Mouse (Mus musculus): ENCODE measurements at regions not wholly inside any gene's neighbourhood (a gene's known extent, or its start where the extent isn't known, plus 50 kb on each side); places are given as distances from the start of the nearest gene placed in this dataset.

DNA sequence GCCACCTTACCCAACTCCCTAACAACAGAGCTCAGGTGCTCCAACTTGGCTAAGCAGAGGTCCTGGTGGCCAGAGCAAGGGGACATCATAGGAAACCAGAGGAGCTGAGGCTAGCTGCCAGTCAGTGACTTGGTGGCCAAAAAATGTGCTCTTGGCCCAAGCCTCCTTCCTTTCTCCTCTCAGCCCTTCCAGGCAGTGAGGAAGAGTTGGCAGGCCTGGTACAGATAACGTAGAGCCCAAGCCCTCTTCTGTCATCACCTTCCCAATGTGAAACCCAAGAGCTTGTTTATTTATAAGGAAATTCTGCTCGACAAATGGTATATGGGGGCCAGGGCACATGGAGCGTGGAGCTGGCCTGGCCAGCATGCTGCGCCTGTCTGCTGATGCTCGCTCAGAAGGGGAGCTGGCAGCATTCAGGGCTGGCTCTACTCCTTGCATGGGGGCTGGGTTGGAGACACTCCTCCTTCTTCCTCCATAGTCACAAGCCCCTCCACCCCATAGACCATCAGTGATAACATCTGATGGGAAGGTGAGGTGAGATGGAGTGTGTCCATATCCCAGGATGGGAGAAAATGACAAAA, 156.1 kb downstream of the Fgf18 start:
- intact Hi-C loops (cut with DNase I) = no loop called here
- DNase-seq = peak; percentile 24 to 37

DNA sequence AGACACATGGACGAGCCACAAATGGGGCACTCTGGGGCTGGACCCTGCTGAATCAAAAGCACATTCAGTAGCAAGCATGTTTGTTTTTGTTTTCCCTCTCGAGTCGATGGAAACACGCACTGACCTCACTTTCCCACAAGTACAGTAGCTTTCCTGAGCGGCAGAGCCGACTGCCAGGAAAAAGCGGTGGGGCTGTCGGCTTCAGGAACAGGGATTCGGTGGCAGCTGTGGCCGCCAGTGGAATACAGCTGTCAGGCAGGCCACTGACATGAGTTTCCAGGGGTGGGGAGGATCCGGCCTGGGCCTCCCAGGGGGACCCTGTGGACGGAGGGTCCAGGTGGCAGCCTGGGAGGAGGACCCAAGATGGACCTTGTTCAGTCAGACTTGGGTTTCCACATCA, 157.0 kb downstream of the Fgf18 start:
- DNase-seq = peak; percentile 40 to 46
- intact Hi-C loops (cut with DNase I) = no loop called here

DNA sequence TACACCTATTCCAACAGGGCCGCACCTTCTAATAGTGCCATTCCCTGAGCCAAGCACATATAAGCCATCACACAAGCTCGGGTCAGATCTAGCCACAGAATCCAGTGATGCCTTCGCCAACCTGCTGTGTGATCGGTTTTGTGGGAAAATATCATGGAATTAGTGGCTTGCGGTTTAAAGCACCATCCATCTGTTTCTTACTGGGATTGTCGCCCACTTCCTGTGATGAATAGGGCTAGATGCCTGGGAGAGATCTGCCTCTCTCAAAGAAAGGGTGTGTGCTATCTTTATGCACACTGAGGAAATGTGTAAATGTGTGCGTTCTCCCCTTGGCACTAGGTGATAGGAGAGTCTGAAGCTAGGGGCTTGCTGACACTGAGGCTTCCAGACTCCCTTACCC, 154.5 kb upstream of the Smim23 start:
- intact Hi-C loops (cut with DNase I) = no loop called here
- DNase-seq = no peak

DNA sequence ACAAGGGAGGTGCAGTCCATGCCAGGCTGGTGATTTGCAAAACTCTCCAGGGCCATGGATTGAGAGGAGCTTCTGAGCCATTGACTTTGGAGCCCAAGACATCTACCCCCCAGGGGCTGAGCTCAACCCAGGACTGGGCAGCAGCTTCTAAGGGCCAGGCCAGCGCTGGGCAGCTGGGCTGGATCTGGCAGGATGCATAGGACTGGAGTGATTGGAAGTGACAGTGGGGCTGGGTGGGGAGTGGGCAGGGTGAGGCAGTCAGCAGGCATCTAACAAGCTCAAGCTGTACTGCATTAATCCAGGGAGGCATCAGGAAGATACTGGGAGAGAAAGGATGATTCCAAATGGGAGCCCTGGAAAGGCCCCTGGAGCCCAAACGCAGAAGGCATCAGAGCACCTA, 152.2 kb upstream of the Smim23 start:
- no peak for DNase-seq

DNA sequence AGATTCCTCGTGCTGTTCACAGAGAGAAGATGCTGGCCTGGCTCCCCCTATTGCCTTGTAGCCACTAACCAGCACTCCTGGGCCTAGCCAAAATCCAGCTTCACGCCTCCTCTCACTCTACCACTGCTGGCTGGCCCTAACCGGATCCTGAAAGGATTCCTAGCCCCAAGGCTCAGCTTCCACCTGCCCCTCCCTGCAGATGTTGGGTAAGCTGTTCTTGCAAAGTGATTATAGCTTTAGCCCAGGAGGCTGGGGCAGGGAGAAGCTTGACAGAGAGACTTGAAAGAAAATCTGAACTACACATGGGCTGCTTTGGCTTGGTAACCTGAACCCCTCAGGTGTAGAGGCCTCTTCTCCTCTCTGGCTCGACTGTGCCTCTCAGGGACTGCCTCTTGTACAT, 149.0 kb upstream of the Smim23 start:
- DNase-seq = no peak
- intact Hi-C loops (cut with DNase I) = no loop called here

More for the DNA sequence above, 152.2 kb upstream of the Smim23 start:
- intact Hi-C loops (cut with DNase I) = no loop called here

DNA sequence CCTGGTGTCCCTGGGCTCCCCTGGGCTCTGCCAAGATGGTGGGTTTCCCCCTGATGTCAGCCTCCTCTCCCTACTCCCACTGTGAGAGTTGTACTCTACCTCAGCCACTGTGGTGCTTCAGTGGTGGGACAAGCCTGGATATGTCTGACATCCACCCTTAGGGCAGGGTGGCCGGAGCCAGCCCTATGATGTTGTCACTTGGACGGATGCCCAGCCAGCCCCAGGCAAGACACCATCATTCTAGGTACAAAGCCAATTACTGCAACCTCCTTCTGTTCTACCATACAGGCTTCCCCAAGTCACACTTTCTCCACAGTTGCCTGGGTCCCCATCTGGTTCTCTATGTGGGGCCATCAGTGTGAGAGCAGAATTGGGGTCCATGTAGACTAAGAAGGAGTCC, 141.0 kb upstream of the Smim23 start:
- intact Hi-C loops (cut with DNase I) = loop anchor here (5.0 kb wide), 1 partner anchor 132 kb away; no protein-coding TSS in a partner anchor
- DNase-seq = no peak

DNA sequence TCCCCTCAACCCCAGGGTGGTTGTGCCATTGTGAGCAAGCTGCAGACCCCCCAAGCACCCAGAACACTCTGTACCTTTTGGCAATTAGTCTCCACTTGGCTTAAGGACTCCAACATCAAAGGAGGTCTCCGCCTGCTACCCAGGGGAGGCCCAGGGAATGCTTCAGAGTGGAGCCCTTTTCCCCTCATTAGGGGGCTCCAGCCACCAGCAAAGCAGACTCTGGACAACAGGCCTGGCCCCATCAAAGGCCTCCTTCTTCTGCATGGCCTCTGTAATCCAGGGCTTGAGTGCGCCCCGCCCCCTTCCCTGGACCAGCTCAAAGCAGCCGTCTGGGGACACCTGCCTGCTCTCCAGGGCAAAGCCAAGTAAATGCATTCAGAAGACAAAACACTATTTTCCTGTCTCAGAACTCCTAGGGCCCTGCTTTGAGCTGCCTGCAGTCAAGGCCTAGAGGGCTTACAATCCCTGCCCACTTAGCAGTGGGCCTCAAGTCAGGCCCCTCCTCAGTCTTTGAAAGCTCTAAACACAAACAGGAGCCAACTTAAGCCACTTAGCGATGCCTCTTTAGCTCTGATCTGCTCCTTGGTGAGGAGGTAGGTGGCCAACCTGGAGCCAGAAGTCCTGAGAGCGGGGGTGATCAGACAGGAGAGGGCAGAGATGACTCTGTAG, 139.4 kb upstream of the Smim23 start:
- no peak for DNase-seq
- intact Hi-C loops (cut with DNase I) = no loop called here

DNA sequence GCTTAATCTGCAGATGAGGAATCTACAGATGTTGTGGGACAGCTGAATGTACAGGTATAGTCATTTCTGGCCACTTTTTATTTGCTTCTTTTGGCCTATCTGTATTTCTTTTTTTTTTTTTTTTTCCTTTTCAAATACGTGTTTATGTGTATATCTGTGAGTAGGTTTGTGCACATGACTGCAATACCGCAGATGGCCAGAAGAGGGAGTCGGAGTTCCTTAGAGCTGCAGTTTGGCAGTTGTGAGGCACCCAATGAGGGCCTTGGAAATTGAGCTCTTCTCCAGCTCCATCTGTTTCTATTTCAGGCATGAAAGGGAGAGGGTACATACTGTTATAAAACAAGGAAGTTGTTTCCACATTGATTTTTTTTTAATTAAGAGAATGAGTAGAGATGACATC, 137.2 kb upstream of the Smim23 start:
- intact Hi-C loops (cut with DNase I) = no loop called here
- DNase-seq = peak in 1 of 2 experiments; percentile 26

DNA sequence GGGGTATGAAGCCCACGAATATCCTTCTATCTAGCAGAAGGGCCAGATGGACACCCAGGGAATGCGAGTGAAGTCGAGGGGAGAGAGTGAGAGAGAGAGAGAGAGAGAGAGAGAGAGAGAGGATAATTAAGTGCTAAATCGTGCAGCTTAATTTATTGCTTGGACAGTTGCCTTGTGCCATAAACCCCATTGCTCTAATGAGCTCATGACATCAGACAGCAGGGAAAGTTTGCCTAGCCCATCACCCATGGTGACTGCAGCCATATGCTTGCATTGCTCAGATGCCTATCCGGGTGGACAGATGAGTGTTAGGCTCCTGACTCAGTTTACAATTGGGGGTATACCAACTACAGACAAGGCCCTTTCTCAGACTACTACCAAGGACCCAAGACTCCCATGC, 134.6 kb upstream of the Smim23 start:
- intact Hi-C loops (cut with DNase I) = loop anchor here (5.0 kb wide), 2 partner anchors 188 to 332 kb away; partner anchors contain the start of gene Fgf18
- DNase-seq = no peak

DNA sequence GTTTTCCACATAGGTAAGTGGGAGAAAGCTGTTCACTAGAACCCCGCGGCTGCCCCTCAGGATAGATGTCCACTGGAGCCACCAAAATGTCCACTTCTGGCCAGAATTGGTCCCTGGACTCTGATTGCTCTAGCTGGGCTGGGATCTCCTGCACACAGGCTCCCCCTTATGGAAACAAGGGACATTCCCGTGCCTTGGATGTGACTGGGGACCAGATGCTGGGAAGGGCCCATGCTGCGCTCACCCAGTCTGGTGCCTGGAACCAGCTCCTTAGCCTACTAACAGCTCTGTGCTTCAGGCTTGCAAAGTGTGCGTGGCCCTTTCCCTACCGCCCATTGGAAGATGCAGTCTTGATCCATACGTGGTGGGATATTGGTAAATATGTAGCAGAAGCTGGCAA, 132.6 kb upstream of the Smim23 start:
- peak; percentile 65 to 71 for DNase-seq
- intact Hi-C loops (cut with DNase I) = loop anchor here (1.0 to 5.0 kb wide), 4 partner anchors 151 to 330 kb away; partner anchors contain the start of gene Fgf18

DNA sequence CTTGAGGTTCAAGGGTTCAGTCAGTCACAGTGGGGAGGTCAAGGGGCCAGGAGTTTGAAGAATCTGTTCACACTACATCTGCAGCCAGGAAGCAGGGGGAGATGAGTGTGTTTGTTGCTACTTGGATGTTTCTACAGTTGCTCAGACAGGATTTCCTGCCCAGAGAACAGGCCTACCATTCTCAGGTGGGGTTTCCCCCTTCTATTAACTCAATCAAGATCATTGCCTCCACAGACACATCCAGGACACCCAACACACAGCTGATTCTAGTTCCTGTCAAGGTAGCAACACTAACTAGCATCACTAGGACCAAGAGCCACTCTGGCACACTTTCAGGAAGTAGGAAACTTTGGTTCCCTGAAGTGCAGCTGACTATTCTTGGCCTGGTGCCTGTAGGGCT, 127.9 kb upstream of the Smim23 start:
- no peak for DNase-seq
- intact Hi-C loops (cut with DNase I) = no loop called here

DNA sequence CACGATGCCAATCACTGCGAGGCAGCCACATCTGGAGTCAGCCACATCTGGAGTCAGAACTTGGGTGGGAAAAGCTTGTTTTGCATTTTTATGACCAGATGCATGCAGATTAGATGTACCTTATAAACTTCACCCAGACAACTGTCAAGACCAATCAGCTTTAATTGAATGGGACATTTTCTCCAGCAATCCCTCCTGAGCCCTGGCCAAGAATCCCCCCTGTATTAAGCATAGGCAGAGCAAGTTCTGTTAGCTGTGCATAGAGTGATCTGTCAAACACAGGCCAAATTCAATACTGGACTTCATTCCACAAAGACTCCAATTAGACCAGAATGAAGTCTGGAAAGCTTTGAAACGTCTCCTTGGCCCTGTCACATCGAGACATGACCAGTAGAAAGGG, 123.7 kb upstream of the Smim23 start:
- no peak for DNase-seq
- intact Hi-C loops (cut with DNase I) = loop anchor here (5.0 kb wide), 1 partner anchor 236 kb away; no protein-coding TSS in a partner anchor

DNA sequence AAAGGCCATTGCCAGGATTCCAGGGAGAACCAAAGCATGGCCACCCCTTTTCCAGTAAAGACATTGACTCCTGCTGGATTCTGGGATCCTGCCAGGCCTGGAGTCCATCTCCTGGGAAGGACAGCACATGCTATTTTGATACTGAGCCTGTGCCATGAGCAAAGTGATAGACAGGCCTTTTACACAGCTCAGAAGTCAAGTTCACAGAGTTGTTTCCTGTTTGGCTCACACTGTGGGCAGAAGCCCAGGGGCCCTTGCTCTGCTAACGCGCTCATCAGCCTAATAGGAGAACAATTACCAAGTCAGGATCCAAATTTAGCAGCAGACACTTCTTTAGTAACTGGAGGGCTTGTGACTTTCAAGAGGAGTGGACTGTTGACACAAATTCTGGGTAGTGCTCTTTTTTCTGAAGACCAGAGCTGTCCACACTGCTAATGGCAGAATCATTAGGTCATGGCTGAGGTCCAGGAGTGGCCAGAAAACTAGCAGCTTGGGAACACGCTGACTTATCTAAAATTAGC, 122.1 kb upstream of the Smim23 start:
- DNase-seq = peak; percentile 82 to 90
- intact Hi-C loops (cut with DNase I) = loop anchor here (5.0 kb wide), 1 partner anchor 234 kb away; no protein-coding TSS in a partner anchor

DNA sequence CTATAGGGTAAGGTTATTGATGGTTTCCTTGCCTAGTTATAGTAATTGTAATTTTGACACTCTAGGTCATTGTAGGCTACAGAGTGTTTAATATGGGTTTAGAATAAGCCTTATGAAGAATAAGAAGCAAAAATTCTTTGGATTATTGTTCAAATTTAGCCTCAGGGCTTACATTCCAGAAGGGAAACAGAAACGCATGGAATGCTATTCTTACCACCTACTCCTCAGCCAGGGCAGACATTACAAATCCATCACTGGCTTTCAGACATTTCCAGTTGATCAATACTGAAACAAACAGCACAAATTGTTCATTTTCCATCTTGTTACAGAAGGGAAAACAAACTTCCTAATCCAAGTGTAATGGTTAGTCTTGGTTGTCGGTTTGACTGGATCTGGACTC, 120.7 kb upstream of the Smim23 start:
- intact Hi-C loops (cut with DNase I) = loop anchor here (5.0 kb wide), 1 partner anchor 233 kb away; no protein-coding TSS in a partner anchor
- DNase-seq = no peak

DNA sequence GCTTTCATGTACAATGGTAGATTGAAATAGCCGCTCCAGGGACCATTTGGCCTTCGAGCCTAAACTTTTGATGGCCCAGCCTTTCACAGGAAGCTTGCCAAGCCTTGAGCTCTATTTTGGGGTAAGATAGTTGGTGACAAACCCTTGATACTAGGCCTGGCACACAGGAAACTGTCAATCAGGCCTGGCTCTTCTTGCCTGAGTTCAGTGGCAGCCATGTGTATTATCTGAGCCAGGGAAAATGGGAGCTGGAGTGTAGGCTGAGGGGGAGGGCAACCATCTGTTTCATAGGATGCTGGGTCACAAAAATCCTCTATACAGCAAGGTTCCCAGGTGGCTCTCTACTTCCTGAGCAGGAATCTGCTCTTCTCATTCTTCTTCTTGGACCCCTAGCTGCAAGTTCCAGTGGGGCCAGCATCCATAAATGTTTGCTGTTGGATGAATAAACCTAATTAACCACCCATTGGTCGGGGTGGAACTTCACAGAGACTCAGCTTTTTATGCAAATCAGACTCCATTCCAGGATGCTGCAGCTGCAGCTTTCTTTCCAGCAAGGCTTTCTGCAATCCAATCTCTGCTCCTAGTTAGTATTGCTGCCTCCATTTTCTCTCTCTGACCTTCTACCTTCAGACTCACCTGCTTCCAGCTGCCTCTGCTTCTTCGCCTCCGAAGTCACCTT, 117.1 kb upstream of the Smim23 start:
- intact Hi-C loops (cut with DNase I) = no loop called here
- peak; percentile 73 to 80 for DNase-seq

DNA sequence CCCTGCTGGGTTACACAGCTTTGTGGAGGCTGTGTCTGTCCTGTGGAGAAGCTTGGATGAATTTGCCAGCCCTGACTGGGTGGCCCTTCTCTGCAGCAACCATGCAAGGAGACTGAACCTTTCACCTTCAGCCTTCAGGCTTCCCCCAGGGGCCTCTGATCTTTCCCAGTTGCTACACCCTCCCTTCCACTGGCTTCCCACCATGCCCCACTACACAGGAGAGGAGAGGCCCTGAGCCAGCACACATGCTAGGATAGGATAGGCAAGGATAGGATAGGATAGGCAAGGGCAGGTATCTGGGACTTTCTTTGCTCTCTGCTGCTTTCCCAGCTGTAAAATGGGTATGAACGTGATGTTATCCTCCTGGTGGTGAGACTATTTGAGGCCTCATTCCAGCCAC, 114.7 kb upstream of the Smim23 start:
- intact Hi-C loops (cut with DNase I) = no loop called here
- DNase-seq = no peak

DNA sequence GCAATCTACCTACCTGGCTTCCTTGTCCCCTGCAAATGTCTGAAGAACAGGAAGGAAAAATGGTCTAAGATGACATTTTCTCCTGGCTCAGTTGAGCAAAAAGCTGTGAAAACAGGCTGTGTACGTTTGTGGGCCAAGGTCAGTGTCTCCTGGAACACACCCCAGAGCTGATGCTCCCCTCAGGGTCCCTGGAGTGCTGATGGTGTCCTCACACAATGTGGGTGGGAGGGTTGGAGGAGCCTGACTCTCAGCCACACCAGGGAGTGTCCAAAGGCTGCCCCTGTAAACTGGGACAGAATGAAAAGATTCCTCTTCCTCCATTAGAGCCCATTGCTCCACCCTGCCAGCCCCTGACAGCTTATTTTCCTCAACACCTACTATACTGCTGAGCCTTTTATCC, 112.8 kb upstream of the Smim23 start:
- intact Hi-C loops (cut with DNase I) = no loop called here
- DNase-seq = no peak

DNA sequence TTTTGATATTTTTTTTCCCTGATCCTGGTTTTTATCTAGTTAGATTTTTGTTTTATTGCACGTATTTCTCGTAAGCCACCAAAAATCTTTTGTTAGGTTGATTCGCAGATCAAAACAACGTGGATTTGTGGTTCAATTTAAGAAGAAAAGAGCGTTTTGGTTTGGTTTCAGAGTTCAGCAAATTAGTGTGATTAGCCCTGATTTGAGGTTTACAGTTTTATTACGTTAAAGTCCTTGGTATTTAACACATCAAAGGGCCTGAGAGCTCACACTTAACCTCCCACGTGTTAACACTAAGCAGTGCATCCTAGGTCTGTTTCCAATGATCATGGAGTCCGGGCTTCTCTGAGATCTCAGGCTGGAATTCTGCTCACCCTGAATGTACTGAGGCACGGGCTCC, 107.5 kb upstream of the Smim23 start:
- intact Hi-C loops (cut with DNase I) = no loop called here
- DNase-seq = no peak

DNA sequence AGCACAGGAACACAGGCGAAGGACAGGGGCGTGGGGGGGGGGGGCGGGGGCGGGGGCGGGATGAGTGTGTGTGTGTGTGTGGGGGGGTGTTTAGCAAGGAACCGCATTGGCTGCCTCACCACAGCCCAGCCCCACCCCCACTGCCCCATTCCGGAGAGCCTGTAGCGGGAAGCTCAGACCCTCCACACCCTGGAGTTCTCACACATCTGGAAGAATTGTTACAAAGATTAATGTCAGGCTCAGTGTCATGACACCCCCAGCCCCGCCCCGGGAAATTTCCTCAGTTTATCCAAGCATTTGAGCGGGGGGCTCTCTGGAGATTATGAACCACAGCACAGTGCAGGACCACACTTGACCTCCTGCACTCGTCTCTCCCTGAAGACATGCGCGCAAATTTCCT, 106.6 kb upstream of the Smim23 start:
- intact Hi-C loops (cut with DNase I) = no loop called here
- DNase-seq = no peak

DNA sequence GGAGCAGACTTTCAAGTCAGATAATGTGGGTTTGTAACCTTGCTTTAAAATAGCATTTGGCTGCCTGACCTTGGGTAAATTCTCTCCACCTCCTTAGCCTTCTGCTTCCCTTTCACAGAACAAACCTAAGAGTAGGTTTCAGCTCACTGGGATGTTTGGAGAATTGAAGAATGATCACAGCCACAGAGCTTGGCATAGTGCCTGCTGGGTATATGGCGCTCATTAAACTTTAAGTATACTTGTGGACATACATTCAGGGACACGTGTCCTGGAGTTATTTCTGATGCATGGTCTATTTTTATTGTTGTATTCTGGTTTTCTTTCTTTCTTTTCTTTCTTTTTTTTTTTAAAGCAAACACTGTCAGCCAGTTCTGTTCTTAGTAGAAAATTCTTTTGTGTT, 104.4 kb upstream of the Smim23 start:
- intact Hi-C loops (cut with DNase I) = no loop called here
- no peak for DNase-seq

DNA sequence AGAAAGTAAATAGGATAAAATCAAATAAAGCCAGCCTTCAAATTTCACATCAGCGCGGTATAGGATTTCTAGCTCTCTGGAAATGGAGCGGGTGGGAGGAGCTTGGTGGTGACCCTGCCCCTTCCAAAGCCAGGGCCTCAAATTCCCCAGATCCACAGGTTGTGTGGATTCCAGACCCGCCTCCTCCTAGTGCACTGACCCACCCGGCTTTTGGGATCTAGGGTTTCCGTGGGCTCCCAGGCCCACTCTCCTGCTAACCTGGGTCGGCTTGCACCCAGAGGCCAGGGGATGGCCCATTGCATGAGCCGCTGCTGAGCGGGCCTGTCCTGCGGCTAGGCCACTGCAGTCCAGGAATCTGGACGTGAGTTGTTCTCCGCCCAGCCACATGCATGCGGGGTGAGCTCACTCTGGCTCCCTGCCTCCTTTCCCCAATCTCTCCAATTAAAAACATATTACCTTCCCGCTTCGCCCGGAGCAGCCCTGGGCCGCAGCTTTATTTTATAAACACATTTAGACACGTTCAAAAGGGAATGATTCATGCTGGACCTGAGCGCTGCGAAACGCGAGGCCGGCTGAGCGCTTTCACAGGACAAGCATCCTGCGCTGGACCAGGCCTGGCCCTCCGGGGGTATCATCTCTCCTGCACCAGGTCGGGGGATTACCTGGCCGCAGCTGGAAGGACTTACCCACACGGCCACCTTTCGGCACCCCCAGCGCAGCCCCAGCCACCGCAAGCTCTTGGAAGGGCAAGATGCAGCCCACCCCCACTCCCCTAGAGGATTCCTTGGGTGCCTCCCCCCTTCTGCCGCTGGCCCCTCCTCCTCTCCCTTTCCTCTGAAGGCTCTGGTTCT, 101.2 kb upstream of the Smim23 start:
- peak; percentile 79 to 82 for DNase-seq
- intact Hi-C loops (cut with DNase I) = no loop called here
